Mouse (Mus musculus): ENCODE data around the gene Diras1. TPM values are rescaled to one million over a fixed set of nuclear protein-coding genes. Genes with fewer than 3 reads are reported as not detected.

Diras1 gene
- total RNA-seq, 2 experiments from 2014 or later, result 0.07 TPM; not detected in 1

GRCm38 (mm10) chr10:81029031-81029430 is 3.6 kb upstream of the Diras1 start:
- no peak for DNase-seq (ENCODE audit: low spot score)

GRCm38 (mm10) chr10:81028219-81028618 is 2.8 kb upstream of the Diras1 start:
- no peak for DNase-seq (ENCODE audit: low spot score)

GRCm38 (mm10) chr10:81027331-81027730 is 1.9 kb upstream of the Diras1 start:
- peak; percentile 68 for DNase-seq (ENCODE audit: low spot score)

- no peak for DNase-seq (ENCODE audit: low spot score)
Observed at GRCm38 (mm10) chr10:81026857-81027256, 1.4 kb upstream of the Diras1 start.

- DNase-seq (ENCODE audit: low spot score), result no peak
Observed at GRCm38 (mm10) chr10:81025047-81025621, 328 bp downstream of the Diras1 start.

GRCm38 (mm10) chr10:81024346-81024937 is 1.0 kb downstream of the Diras1 start:
- no peak for DNase-seq (ENCODE audit: low spot score)

GRCm38 (mm10) chr10:81022744-81023143 is 2.7 kb downstream of the Diras1 start:
- no peak for DNase-seq (ENCODE audit: low spot score)

GRCm38 (mm10) chr10:81021547-81022110 is 3.8 kb downstream of the Diras1 start:
- no peak for DNase-seq (ENCODE audit: low spot score)

GRCm38 (mm10) chr10:81020207-81020606 is 5.3 kb downstream of the Diras1 start:
- no peak for DNase-seq (ENCODE audit: low spot score)

GRCm38 (mm10) chr10:81019687-81020086 is 5.8 kb downstream of the Diras1 start:
- no peak for DNase-seq (ENCODE audit: low spot score)

GRCm38 (mm10) chr10:81018326-81018725 is 7.1 kb downstream of the Diras1 start:
- DNase-seq (ENCODE audit: low spot score), result no peak

- DNase-seq (ENCODE audit: low spot score), result peak; percentile 63
Observed at GRCm38 (mm10) chr10:81016645-81017044, 8.8 kb downstream of the Diras1 start.

GRCm38 (mm10) chr10:81015666-81016065 is 9.8 kb downstream of the Diras1 start:
- DNase-seq (ENCODE audit: low spot score), result no peak

GRCm38 (mm10) chr10:81014393-81015384 is 10.8 kb downstream of the Diras1 start, which contains the start of gene Gng7:
Gene Gng7, minus strand, starts transcription at chr10:81014945.
- peak; percentile 99 for DNase-seq (ENCODE audit: low spot score)

GRCm38 (mm10) chr10:81010851-81011250 is 14.6 kb downstream of the Diras1 start:
- no peak for DNase-seq (ENCODE audit: low spot score)

- DNase-seq (ENCODE audit: low spot score), result no peak
Observed at GRCm38 (mm10) chr10:81007240-81007639, 18.2 kb downstream of the Diras1 start.

- DNase-seq (ENCODE audit: low spot score), result no peak
Observed at GRCm38 (mm10) chr10:81006005-81006677, 19.3 kb downstream of the Diras1 start.

- DNase-seq (ENCODE audit: low spot score), result no peak
Observed at GRCm38 (mm10) chr10:81001161-81001560, 24.3 kb downstream of the Diras1 start.

GRCm38 (mm10) chr10:81000197-81001062 is 25.0 kb downstream of the Diras1 start:
- DNase-seq (ENCODE audit: low spot score), result no peak
